Comparison of ENCODE assay signal across 27 mouse cellular contexts in the genomic region with DNA sequence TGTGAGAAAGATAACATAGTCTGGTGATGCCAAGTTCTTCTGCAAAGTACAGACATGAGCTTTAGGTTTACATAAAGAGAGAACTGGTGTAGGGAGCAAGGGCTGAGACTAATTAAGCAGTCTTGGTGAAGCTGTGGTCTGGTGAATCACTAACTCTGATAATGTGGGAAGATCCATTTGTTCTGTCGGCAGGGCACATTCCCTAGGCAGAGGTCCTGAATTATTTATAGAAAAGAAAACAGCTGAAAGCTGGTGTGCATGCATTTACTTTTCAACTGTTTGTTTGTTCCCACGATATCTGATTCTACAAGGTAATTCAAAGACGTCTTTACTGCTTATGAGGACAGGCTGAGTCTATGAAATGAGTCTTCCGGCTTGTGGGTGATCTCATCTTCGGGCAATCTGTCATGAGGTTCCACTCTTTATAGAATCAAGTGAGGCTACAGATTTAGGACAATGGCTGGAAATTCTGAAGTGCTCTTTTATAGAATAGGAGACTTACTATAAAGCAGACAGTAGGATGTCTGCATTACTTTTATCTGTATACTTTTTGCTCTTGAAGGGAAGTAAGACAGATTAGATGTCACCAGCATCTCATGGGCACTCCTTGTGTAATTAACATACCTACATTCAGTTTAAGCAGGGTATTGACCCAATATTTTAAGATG.
DNase-seq lines count a peak whose midpoint lies in the region; ATAC-seq and TF ChIP-seq lines count a peak whose summit lies in the region.
"Had no signal": no experiment of that assay in that cellular context is flagged by ENCODE, and none has a peak within 500 bp of the region (broad histone marks: within the 10 kb centered on the region; RNA-seq: fewer than 3 reads in every experiment).

No protein-coding gene starts in this region.

- TF ChIP-seq CTCF in Patski (IDR thresholded peaks at IDR 0.05): no peak

- DNase-seq in frontal cortex, postnatal 14 days (ENCODE audit: low spot score in 2 of 2): no peak
- DNase-seq in 3T3-L1 (ENCODE audit: low read depth, low spot score) (peak; percentile 52), Patski (ENCODE audit: low read depth, low spot score) (peak; percentile 25)
- no peak for DNase-seq in ovary, postnatal 36 days (ENCODE audit: low spot score)
- DNase-seq in urinary bladder, adult 2 months (ENCODE audit: low spot score): no peak
- DNase-seq: adrenal gland, adult 2 months; adrenal gland, postnatal 14 days; B cell, adult 2 months; cerebellum, adult 11 months; cerebellum, adult 2 months; cerebellum, adult 9-11 months; cerebellum, postnatal 25 days; forebrain, postnatal 0 days; gastrocnemius, postnatal 10 days; gastrocnemius, postnatal 36 days; heart, adult 2 months; heart, postnatal 14 days; heart, postnatal 4 days had no signal

- no peaks in the 10 kb centered on the region for H3K27me3 ChIP-seq in Patski
- H3K27me3 ChIP-seq: CH12.LX; embryonic facial prominence, embryonic 12.5 days; embryonic facial prominence, embryonic 15.5 days; heart, embryonic 13.5 days had no signal

- POLR2A ChIA-PET in Patski (lab: Charles Lee): no interaction called here

- CTCF ChIA-PET in Patski (lab: Charles Lee): no interaction called here

- ATAC-seq in frontal cortex, adult (ENCODE audit: low TSS enrichment): peak; percentile 62
- peak; percentile 57 for ATAC-seq in Patski
- ATAC-seq: forebrain, embryonic 14.5 days; forebrain, postnatal 0 days; hindbrain, postnatal 0 days; inflammation-experienced regulatory T-cells, adult 6 months; intestine, embryonic 16.5 days had no signal

- in situ Hi-C loops in Patski (cut with MboI; ENCODE audit: low pct_unique_long_range_greater_than_20kb): no loop called here

Comparison
In these comparisons a context has a peak if more than half of its experiments do, and no peak if none do; other contexts are left out.
1. DNase-seq: peak in 3T3-L1 (single experiment) and Patski (single experiment); none in frontal cortex, postnatal 14 days (0 of 2), ovary, postnatal 36 days (single experiment) and urinary bladder, adult 2 months (single experiment).